In genomic region chr10:75935680-75936541, GRCm38 (mm10) we compare ENCODE assay signal across 8 mouse cellular contexts. TPM values are rescaled to one million over a fixed set of nuclear protein-coding genes. Genes with fewer than 3 reads are reported as not detected.
DNase-seq lines count a peak whose midpoint lies in the region; ATAC-seq and TF ChIP-seq lines count a peak whose summit lies in the region.

Mmp11 (minus strand) TSS chr10:75936496.

- no peaks in the 10 kb centered on the region for H3K36me3 ChIP-seq in forebrain, embryonic 16.5 days (ENCODE audit: control insufficient read depth, insufficient read depth)
- no peaks in the 10 kb centered on the region for H3K36me3 ChIP-seq in lung, embryonic 14.5 days (ENCODE audit: insufficient read depth)

- peaks cover 31% of the 10 kb centered on the region for H3K4me1 ChIP-seq in forebrain, embryonic 16.5 days (replicated peaks; ENCODE audit: control insufficient read depth, insufficient read depth, low read length)
- peaks cover 12% of the 10 kb centered on the region for H3K4me1 ChIP-seq in lung, embryonic 14.5 days (ENCODE audit: insufficient read depth)

- no peak within 1 kb of the TSS for H3K27ac ChIP-seq in forebrain, embryonic 16.5 days (ENCODE audit: low read length)
- peak within 1 kb of the TSS; percentile 89 for H3K27ac ChIP-seq in layer of hippocampus, adult 2 months
- peak within 1 kb of the TSS; percentile 10; the same call in 1 of the 2 replicates for H3K27ac ChIP-seq in lung, embryonic 14.5 days (ENCODE audit: low read depth)

- peak; percentile 70 for DNase-seq in MEL-GATA-1-ER (ENCODE audit: extremely low read depth, low read depth)
- DNase-seq in cerebellum, adult 18-20 months, result peak; percentile 88 to 89
- peak; percentile 78 for DNase-seq in heart, postnatal 4 days
- peak; percentile 67 to 78 for DNase-seq in layer of hippocampus, adult 2 months (ENCODE audit: low spot score in 2 of 2)
- peak; percentile 82 for DNase-seq in lung, embryonic 14.5 days
- peak; percentile 34 to 51 for DNase-seq in thymus, adult 18-20 months

- ATAC-seq in forebrain, embryonic 16.5 days, result peak; percentile 41
- ATAC-seq in lung, embryonic 14.5 days (ENCODE audit: insufficient read depth), result peak; percentile 44
- ATAC-seq in neutrophil, adult 5-6 weeks (ENCODE audit: extremely low read depth, insufficient number of reproducible peaks, low FRiP score, poor library complexity, severe bottlenecking), result peak; percentile 61

- H3K9ac ChIP-seq in forebrain, embryonic 16.5 days (replicated peaks; ENCODE audit: low read depth, low read length), result peak within 1 kb of the TSS; percentile 54
- peak within 1 kb of the TSS; percentile 54 for H3K9ac ChIP-seq in lung, embryonic 14.5 days

- H3K9me3 ChIP-seq in forebrain, embryonic 16.5 days (ENCODE audit: control insufficient read depth, low read length), result no peaks in the 10 kb centered on the region
- H3K9me3 ChIP-seq in lung, embryonic 14.5 days (ENCODE audit: low read depth, low read length), result no peaks in the 10 kb centered on the region

- H3K4me3 ChIP-seq in forebrain, embryonic 16.5 days (replicated peaks; ENCODE audit: low read length), result peak within 1 kb of the TSS; percentile 49
- H3K4me3 ChIP-seq in layer of hippocampus, adult 2 months, result peak within 1 kb of the TSS; percentile 84
- H3K4me3 ChIP-seq in lung, embryonic 14.5 days (ENCODE audit: low read depth, low read length), result peak within 1 kb of the TSS; percentile 55

- H3K4me2 ChIP-seq in forebrain, embryonic 16.5 days (ENCODE audit: low read length), result peak within 1 kb of the TSS; percentile 79
- peak within 1 kb of the TSS; percentile 76 for H3K4me2 ChIP-seq in lung, embryonic 14.5 days

- 2% methylated on average over 50 of the region's 51 CpGs for WGBS in forebrain, embryonic 16.5 days
- 2% methylated on average over 51 of the region's 51 CpGs for WGBS in lung, embryonic 14.5 days

- H3K27me3 ChIP-seq in forebrain, embryonic 16.5 days (replicated peaks; ENCODE audit: control insufficient read depth, insufficient read depth, low read length), result peaks cover 9% of the 10 kb centered on the region; the same call in 1 of the 2 replicates
- H3K27me3 ChIP-seq in lung, embryonic 14.5 days (ENCODE audit: insufficient read depth, low read length), result peaks cover 21% of the 10 kb centered on the region

- TF ChIP-seq CTCF in layer of hippocampus, adult 2 months (conservative IDR thresholded peaks at IDR 0.05), result no peak
- no peak; the same call in 1 of the 2 replicates for TF ChIP-seq CTCF in lung, embryonic 14.5 days (IDR thresholded peaks at IDR 0.05; ENCODE audit: low read depth)

RNA-seq across cellular contexts. Expression of gene Mmp11, which starts in this region (rescaled TPM):
- 22.2 and 24.3 TPM in 2 replicates for polyA plus RNA-seq in forebrain, embryonic 16.5 days (2015; fragmentation: Nextera tagmentation; extraction: Ambion mirVana)
- total RNA-seq in heart, postnatal 4 days (2021), result 10 to 100 TPM in 1 of 2 experiments, 1 to 10 TPM in 1; 10.0 to 12.7 TPM
- 1 to 10 TPM; 1.5 to 1.8 TPM for total RNA-seq in layer of hippocampus, adult 2 months (2021)
- 61.8 and 61.9 TPM in 2 replicates for polyA plus RNA-seq in lung, embryonic 14.5 days (2014; fragmentation: Nextera tagmentation; extraction: Ambion mirVana)
- 1.5 and 2.0 TPM in 2 replicates for total RNA-seq in neutrophil, adult 5-6 weeks (2017)
